Mouse (Mus musculus): Measurements from ENCODE around the gene Mcf2l. TPM values are rescaled to one million over a fixed set of nuclear protein-coding genes. Genes with fewer than 3 reads are reported as not detected.

Gene Mcf2l
- polyA plus RNA-seq, 1 experiment from 2014 or later: 18.7 TPM

DNA sequence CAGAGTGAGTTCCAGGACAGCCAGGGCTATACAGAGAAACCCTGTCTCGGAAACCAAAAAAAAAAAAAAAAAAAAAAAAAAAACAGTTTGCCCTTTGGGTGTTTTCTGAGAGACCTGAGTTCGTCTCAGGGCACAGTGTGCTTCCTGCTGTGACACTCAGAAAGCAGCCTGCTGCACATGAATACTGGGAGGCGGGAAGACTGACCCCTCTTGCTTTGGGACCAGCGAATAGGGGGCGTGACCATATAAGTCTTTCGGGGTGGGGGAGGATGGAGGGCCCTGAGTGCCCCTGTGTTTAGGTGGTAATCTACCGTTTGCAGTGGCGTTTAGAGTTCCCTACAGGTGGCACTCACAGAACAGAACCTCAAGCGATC is 636 bp upstream of the Mcf2l start:
- H3K4me3 ChIP-seq (replicated peaks): peak overlapping the region; percentile 51
- H3K27me3 ChIP-seq: peaks cover 22% of the 10 kb centered on the region; the same call in 1 of the 2 replicates
- WGBS: 6% methylated on average over 9 of the region's 9 CpGs
- H3K4me2 ChIP-seq (replicated peaks): peak overlapping the region; percentile 89
- no peaks in the 10 kb centered on the region for H3K9me3 ChIP-seq (replicated peaks)
- H3K27ac ChIP-seq (replicated peaks): no peak overlapping the region
- no peak for ATAC-seq (ENCODE audit: insufficient number of reproducible peaks, low FRiP score, low TSS enrichment, low read depth)
- peaks cover 10% of the 10 kb centered on the region; the same call in 1 of the 2 replicates for H3K4me1 ChIP-seq
- H3K9ac ChIP-seq: no peak overlapping the region
- no peaks in the 10 kb centered on the region for H3K36me3 ChIP-seq

DNA sequence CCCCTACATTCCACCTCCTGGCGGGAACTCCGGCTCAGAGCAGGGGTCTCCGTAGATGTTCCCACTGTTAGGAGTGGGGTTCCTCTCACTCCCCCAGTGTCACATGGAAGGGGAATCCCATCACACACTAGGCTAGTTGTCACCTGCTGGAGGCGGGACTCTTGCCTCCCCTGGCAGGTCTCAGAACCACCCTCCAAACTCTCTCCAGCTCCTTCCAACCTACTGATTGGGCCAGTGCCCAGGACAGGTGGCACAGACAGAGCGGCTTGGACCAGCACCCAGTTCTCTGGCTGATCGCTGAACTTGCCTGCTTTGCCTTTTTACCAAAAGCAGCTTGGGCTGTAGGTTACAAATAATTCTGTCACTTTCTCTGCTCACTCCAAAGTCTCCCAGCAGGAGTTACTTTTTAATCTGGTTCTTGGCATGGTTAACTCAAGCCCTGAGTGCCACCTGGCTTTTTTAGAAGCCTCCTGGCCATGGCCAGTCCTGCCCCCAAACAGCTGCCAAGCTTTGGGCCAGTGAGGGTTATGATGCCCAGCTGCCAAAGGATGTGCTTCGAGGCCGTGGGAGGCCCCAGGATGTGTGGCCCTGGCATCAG is 687 bp downstream of the Mcf2l start:
- ATAC-seq (ENCODE audit: insufficient number of reproducible peaks, low FRiP score, low TSS enrichment, low read depth): peak; percentile 49; the same call in 1 of the 2 replicates
- H3K36me3 ChIP-seq: no peaks in the 10 kb centered on the region
- H3K9ac ChIP-seq: no peak overlapping the region
- H3K4me3 ChIP-seq (replicated peaks): peak overlapping the region; percentile 51
- peak overlapping the region; percentile 89 for H3K4me2 ChIP-seq (replicated peaks)
- H3K27ac ChIP-seq (replicated peaks): no peak overlapping the region
- peaks cover 22% of the 10 kb centered on the region; the same call in 1 of the 2 replicates for H3K27me3 ChIP-seq
- no peaks in the 10 kb centered on the region for H3K9me3 ChIP-seq (replicated peaks)
- H3K4me1 ChIP-seq: peaks cover 10% of the 10 kb centered on the region; the same call in 1 of the 2 replicates
- 23% methylated on average over 8 of the region's 8 CpGs for WGBS

DNA sequence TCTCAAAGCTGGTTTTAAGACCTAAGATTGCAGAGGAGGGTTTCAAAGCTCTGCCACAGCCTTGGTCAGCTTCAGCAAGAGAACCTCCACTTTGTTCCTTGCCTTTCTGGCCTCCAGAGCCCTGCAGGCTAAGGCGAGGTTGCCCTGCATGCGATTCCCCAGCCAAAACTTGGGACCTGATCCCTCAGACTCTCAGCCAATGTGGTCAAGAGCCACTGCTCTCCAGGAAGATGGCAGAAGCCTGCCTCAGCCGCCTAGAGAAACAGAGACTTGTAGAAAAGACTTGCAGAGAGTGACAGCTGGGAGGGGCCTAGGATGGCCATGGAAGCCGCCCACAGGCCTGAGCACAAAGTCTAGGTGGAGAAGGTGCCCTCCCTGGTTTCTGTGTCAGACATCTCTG is 1.4 kb downstream of the Mcf2l start:
- Histone ChIP-seq H3K4me1 (peaks cover 10% of the 10 kb centered on the region; the same call in 1 of the 2 replicates), H3K4me3 (replicated peaks) (no peak overlapping the region), H3K4me2 (replicated peaks) (no peak overlapping the region), H3K9ac (no peak overlapping the region), H3K9me3 (replicated peaks) (no peaks in the 10 kb centered on the region), H3K36me3 (no peaks in the 10 kb centered on the region), H3K27me3 (peaks cover 22% of the 10 kb centered on the region; the same call in 1 of the 2 replicates), H3K27ac (replicated peaks) (no peak overlapping the region)
- no peak for ATAC-seq (ENCODE audit: insufficient number of reproducible peaks, low FRiP score, low TSS enrichment, low read depth)
- 69% methylated on average over 4 of the region's 4 CpGs for WGBS

DNA sequence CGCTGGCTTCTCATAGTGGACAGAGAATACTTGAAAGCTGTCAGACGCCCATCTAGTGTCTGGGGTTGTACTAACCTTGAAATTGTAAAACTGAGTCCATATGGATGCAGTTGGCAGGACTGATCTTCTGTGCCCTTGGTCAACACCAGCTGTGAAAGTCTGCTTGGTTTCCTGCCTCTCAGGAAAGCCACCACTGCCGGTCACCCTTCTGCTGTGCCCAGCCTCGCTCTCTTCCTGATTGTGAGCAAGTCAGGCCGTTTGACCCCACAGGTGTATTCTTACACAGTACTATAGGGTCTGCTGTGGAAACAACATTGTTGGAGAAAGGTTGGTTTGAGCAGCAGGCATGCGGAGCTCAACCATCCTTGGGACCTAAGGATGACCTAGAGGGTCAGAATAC is 3.5 kb downstream of the Mcf2l start:
- Histone ChIP-seq H3K9me3 (replicated peaks) (no peaks in the 10 kb centered on the region), H3K27me3 (peaks cover 8% of the 10 kb centered on the region; the same call in 1 of the 2 replicates), H3K9ac (no peak overlapping the region), H3K36me3 (no peaks in the 10 kb centered on the region), H3K4me1 (peaks cover 10% of the 10 kb centered on the region; the same call in 1 of the 2 replicates), H3K4me3 (replicated peaks) (no peak overlapping the region), H3K27ac (replicated peaks) (no peak overlapping the region), H3K4me2 (replicated peaks) (no peak overlapping the region)
- ATAC-seq (ENCODE audit: insufficient number of reproducible peaks, low FRiP score, low TSS enrichment, low read depth): no peak
- WGBS: 63% methylated on average over 6 of the region's 6 CpGs

DNA sequence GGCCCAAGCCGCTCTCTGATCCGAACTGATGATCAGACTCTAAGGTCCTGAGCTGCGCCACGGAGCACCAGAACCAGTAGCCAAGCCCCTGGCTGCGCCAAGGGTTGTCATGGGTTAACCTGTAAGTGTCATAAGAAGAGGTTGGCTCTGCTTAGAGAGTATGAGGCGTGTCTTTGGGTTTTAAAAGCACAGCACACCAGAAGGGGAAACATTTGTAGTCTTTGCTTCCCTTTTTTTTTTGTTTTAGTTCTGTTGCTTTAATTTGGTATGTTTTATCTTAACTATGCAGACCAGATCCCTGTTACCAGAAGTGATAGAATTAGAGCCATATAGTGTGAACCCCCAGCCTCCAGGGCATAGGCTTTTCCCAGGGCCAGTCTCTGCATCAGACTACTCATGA is 6.6 kb downstream of the Mcf2l start:
- no peaks in the 10 kb centered on the region for H3K36me3 ChIP-seq
- no peak overlapping the region for H3K4me3 ChIP-seq (replicated peaks)
- no peak overlapping the region for H3K4me2 ChIP-seq (replicated peaks)
- no peaks in the 10 kb centered on the region for H3K4me1 ChIP-seq
- no peaks in the 10 kb centered on the region for H3K9me3 ChIP-seq (replicated peaks)
- H3K9ac ChIP-seq: no peak overlapping the region
- H3K27me3 ChIP-seq: no peaks in the 10 kb centered on the region
- 83% methylated on average over 6 of the region's 6 CpGs for WGBS
- no peak for ATAC-seq (ENCODE audit: insufficient number of reproducible peaks, low FRiP score, low TSS enrichment, low read depth)
- H3K27ac ChIP-seq (replicated peaks): no peak overlapping the region

DNA sequence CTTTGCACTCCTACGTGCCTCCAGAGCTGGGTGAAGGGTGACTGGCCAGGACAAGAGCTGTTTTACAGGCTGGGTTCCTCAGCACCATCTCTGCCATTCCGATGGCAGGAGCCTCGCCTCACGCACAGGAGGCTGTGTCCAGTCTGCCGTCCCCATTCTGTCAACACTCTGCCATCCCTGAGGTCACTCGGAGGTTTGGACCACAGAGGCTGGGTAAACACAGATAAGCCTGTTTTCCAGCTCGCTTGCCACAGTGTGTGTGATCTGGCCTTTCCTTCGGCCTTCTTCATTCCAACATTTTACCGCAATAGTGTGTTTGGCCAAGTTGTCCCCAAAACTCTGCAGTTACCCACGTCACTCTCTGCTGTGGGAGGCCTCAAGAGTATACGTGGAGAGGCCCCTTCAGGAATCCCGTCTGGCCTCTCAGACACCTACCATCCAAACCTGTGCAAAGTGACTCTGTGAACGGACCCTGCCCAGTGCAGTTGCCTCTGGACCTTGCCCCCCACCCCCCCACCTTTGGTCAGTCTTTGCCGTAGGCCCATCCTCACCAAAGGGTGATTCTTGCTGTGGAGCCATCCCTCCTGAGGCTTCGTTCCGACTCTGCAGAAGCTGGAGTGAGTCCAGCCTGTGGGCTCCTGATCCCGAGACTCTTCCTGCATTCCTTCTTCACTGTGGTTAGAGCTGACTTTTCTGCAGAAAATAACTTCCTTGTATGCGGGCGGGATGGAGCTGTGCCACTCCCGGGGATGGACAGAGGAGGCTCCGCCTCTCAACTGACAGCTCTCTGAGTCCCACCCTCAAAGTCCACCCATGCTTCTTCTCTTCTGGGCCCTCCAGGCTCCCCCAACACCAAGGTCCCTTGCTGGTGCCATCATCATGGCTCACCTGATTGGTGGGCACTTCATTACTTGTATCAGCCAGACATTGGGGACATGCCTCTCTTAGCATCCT is 9.7 kb downstream of the Mcf2l start:
- no peaks in the 10 kb centered on the region for H3K36me3 ChIP-seq
- no peaks in the 10 kb centered on the region for H3K9me3 ChIP-seq (replicated peaks)
- no peak overlapping the region for H3K9ac ChIP-seq
- H3K27ac ChIP-seq (replicated peaks): no peak overlapping the region
- no peak overlapping the region for H3K4me3 ChIP-seq (replicated peaks)
- H3K4me2 ChIP-seq (replicated peaks): no peak overlapping the region
- no peaks in the 10 kb centered on the region for H3K4me1 ChIP-seq
- no peaks in the 10 kb centered on the region for H3K27me3 ChIP-seq
- WGBS: 66% methylated on average over 21 of the region's 21 CpGs
- 0 out of 2 replicates have a peak, but pooled peaks have one; percentile 63 for ATAC-seq (ENCODE audit: insufficient number of reproducible peaks, low FRiP score, low TSS enrichment, low read depth)

DNA sequence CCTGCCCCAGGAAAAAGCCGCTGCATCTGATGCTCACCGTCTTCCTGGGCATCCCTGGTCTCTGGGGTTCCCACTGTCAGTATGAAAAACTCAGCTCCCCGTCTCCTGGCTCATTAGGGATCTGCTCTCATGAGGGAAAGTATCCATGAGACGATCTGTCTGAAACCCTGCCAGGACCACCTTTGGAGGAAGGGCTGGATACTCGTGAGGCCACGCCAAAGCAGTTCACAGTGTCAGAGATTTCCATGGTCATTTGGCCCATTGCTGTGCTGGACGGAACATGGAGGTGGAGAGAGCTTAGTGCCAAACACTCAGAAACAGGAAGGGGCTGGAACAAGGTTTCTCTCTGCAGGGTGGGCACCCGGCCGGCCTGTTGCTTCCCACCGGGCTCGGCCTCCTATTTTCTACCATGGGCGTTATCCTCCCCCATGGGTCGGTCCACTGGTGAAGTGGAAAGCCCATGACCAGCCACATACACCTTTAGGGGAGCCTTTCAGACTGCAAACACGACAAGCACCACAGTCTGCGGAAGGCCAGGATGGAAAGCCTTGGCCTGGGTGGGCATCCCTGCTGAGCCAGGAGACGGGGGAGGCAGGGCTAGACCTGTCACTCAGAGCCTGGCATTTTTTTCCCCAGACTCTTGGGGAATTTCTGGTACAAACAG is 14.3 kb downstream of the Mcf2l start:
- no peak for ATAC-seq (ENCODE audit: insufficient number of reproducible peaks, low FRiP score, low TSS enrichment, low read depth)
- Histone ChIP-seq H3K4me1 (0 out of 2 replicates have a peak, but pooled peaks cover 2% of the 10 kb centered on the region), H3K9ac (no peak overlapping the region), H3K27me3 (no peaks in the 10 kb centered on the region), H3K27ac (replicated peaks) (no peak overlapping the region), H3K4me2 (replicated peaks) (no peak overlapping the region), H3K36me3 (no peaks in the 10 kb centered on the region), H3K4me3 (replicated peaks) (no peak overlapping the region), H3K9me3 (replicated peaks) (no peaks in the 10 kb centered on the region)
- WGBS: 78% methylated on average over 16 of the region's 16 CpGs

DNA sequence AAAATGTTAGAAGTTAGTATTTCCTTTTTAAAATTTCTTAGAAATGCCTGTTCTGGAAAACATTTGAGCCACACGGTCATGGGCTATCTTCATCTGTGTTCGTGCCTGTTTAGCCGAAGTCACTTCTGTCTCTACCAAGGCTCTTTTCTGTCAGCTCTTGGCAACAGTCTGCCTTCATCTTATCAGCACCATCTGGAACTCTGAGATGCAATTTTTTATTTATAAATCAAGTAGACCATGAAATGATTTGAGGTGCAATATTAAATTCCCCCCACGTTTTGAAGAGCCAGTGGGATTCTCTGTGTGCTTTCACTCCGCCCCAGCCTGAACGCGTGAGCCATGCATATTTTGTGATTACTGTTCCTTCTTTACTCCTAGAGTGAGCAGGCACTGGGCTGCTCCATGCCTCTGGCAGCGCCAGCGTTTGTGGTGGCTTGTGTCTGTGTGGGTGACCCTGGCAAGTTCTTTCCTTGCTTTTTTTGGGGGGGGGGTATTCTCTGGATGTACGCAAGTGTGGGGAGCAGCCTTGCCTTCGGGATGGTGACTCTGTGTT is 15.5 kb downstream of the Mcf2l start:
- WGBS: 60% methylated on average over 11 of the region's 11 CpGs
- H3K36me3 ChIP-seq: no peaks in the 10 kb centered on the region
- H3K27ac ChIP-seq (replicated peaks): no peak overlapping the region
- H3K9ac ChIP-seq: no peak overlapping the region
- H3K4me2 ChIP-seq (replicated peaks): no peak overlapping the region
- no peaks in the 10 kb centered on the region for H3K27me3 ChIP-seq
- no peak overlapping the region for H3K4me3 ChIP-seq (replicated peaks)
- H3K4me1 ChIP-seq: 0 out of 2 replicates have a peak, but pooled peaks cover 2% of the 10 kb centered on the region
- no peak for ATAC-seq (ENCODE audit: insufficient number of reproducible peaks, low FRiP score, low TSS enrichment, low read depth)
- H3K9me3 ChIP-seq (replicated peaks): no peaks in the 10 kb centered on the region

DNA sequence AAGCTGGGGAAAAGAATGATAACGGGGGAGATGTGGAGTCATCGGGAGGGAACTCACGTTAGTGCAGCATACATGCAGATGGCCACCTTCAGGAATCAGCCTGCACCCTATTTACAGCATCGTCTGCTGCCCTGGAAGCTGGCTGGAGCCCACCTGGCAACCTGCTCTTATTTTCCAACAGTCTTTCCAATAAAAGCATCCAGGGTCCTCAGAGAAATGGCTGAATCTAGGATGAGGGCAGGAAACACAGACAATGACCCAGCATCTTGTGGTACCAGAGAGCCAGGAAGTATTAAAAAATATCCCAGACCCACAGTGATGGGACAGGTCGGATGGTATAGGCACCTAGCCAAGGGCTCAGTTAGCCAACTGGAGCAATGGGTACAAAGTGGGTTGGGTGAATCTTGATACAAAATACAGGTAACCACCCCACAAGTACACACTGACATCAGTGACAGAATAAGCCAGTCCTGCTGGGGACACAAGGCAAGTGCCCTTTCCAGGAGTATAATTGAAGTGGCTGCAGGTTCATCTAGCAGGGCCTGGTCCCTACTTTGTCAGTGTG is 19.4 kb downstream of the Mcf2l start:
- no peak overlapping the region for H3K4me2 ChIP-seq (replicated peaks)
- H3K9me3 ChIP-seq (replicated peaks): no peaks in the 10 kb centered on the region
- H3K27me3 ChIP-seq: no peaks in the 10 kb centered on the region
- ATAC-seq (ENCODE audit: insufficient number of reproducible peaks, low FRiP score, low TSS enrichment, low read depth): no peak
- no peak overlapping the region for H3K9ac ChIP-seq
- no peak overlapping the region for H3K4me3 ChIP-seq (replicated peaks)
- 73% methylated on average over 5 of the region's 5 CpGs for WGBS
- peaks cover 2% of the 10 kb centered on the region; the same call in 1 of the 2 replicates for H3K4me1 ChIP-seq
- no peak overlapping the region for H3K27ac ChIP-seq (replicated peaks)
- no peaks in the 10 kb centered on the region for H3K36me3 ChIP-seq

DNA sequence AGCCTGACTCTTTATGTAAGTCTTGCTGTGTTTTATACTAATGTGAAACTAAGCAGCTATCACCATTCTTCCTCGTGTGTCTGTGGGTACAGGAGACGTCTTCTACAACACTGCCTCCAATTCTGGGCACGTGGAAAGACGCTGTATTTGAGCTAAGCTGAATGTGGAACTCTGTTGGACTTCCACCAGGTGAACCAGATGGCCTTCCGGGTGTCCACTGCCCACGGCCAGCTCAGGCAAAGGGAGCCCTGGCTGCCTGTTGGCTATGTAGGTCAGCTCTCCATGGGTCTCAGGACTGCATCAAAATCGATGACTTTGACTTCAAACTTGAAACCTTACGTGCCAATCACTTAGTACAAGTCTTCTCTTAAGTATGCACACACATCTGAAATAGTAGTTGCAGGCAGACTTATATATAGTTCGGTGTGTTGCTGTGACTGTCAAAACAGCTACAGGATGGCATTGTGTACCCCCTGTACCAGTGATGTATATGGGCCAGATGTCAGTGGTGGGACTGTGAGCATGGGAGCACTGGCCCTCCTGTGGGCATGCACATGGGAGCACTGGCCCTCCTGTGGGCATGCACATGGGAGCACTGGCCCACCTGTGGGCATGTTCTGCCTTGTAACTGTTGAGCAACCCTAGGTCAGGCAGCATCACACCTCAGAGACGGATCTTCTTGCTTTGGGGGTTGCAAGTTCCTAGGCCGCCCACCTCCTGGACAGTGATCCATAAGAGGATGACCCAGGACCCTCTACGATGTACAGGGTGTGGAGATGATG is 20.4 kb downstream of the Mcf2l start:
- Histone ChIP-seq H3K36me3 (no peaks in the 10 kb centered on the region), H3K4me2 (replicated peaks) (no peak overlapping the region), H3K4me3 (replicated peaks) (no peak overlapping the region), H3K4me1 (peaks cover 2% of the 10 kb centered on the region; the same call in 1 of the 2 replicates), H3K27me3 (no peaks in the 10 kb centered on the region), H3K9ac (no peak overlapping the region), H3K27ac (replicated peaks) (no peak overlapping the region), H3K9me3 (replicated peaks) (no peaks in the 10 kb centered on the region)
- ATAC-seq (ENCODE audit: insufficient number of reproducible peaks, low FRiP score, low TSS enrichment, low read depth): no peak
- 77% methylated on average over 12 of the region's 12 CpGs for WGBS
